Mouse (Mus musculus): ENCODE results near the gene Krt4. TPM values are rescaled to one million over a fixed set of nuclear protein-coding genes. Genes with fewer than 3 reads are reported as not detected.

Gene Krt4
- not detected in 2 replicates for total RNA-seq (2014; rRNA removed)
- polyA plus RNA-seq (2015; fragmentation: Nextera tagmentation; extraction: Ambion mirVana): not detected in 2 replicates

DNA sequence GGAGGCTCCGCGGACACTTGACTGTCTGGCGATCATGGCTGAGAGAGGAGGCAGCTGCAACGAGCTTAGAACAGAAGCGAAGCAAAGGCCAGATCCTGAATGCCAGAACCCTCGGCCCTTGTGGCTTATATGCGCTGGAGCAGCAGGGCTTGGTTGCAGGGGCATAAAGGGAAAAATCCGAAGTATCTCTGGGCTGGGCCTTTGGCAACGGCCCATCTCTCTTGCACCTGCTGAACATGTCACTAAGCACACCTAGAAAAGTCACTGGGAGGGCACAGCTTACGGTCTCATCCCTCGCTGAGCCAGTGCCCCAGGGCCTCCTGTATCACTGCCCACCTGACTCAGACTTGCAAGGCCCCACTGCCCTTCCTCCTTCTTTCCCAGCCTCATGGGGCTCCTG, at the start of gene Krt4:
Krt4 (minus strand) TSS at position 101 of the 400 bp plus-strand sequence.
- Histone ChIP-seq H3K36me3 (ENCODE audit: insufficient read depth, low read length) (no peaks in the 10 kb centered on the region), H3K4me2 (ENCODE audit: low read depth, low read length) (no peak within 1 kb of the TSS), H3K27me3 (ENCODE audit: insufficient read depth, low read length) (no peaks in the 10 kb centered on the region; the same call in 1 of the 2 replicates), H3K4me1 (ENCODE audit: insufficient read depth, low read length) (0 out of 2 replicates have a peak, but pooled peaks cover 3% of the 10 kb centered on the region), H3K27ac (no peak within 1 kb of the TSS), H3K9ac (replicated peaks; ENCODE audit: low read length) (no peak within 1 kb of the TSS), H3K9me3 (ENCODE audit: low read length) (no peaks in the 10 kb centered on the region), H3K4me3 (ENCODE audit: low read length) (no peak within 1 kb of the TSS)
- DNase-seq (ENCODE audit: low spot score) (no peak), ATAC-seq (no peak)
- TF ChIP-seq CTCF (IDR thresholded peaks at IDR 0.05; ENCODE audit: low read depth): no peak
- 85% methylated on average over 11 of the region's 11 CpGs for WGBS

DNA sequence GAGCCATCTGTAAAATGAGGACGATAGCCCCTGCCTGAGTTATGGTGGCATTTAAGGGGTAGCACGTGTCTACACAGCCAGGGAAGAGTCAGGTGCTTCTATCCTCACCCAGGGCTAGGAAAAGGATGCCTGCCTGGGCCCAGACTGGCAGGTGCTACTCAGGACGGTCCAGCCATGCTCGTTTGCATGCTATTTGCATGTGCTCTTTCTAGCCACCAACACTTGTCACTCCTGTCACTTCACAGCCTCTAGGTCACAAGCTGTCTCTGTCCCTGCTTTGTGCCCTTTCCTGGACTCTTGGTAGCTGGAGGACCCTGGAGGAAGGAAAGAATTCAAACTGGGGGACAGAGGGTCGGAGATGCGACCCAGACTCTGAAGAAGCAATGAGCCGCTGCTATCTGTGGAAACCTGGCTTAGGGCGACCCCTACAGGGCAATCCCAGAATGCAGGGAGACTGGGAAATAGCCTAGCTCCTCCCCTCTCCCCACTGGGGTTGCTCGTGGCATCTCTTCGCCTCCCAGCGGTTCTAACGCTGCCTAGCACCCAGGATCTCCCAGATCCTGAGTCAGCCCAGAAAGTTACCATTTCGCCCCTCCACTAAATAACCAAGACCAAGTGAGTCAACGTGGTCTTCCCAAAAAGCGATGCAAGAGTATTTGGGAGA, 49.0 kb upstream of the Krt4 start:
- H3K9me3 ChIP-seq (ENCODE audit: low read length): no peaks in the 10 kb centered on the region
- H3K27ac ChIP-seq: no peak overlapping the region
- ATAC-seq: peak; percentile 87
- H3K4me3 ChIP-seq (ENCODE audit: low read length): no peak overlapping the region
- H3K4me1 ChIP-seq (ENCODE audit: insufficient read depth, low read length): no peaks in the 10 kb centered on the region
- no peaks in the 10 kb centered on the region for H3K36me3 ChIP-seq (ENCODE audit: insufficient read depth, low read length)
- H3K27me3 ChIP-seq (ENCODE audit: insufficient read depth, low read length): no peaks in the 10 kb centered on the region
- peak; percentile 97 for DNase-seq (ENCODE audit: low spot score)
- no peak overlapping the region for H3K4me2 ChIP-seq (ENCODE audit: low read depth, low read length)
- WGBS: 11% methylated on average over 15 of the region's 15 CpGs
- no peak overlapping the region for H3K9ac ChIP-seq (replicated peaks; ENCODE audit: low read length)
- TF ChIP-seq CTCF (IDR thresholded peaks at IDR 0.05; ENCODE audit: low read depth): peak; percentile 99

GRCm38 (mm10) chr15:101970536-101970935, 46.0 kb upstream of the Krt4 start:
- TF ChIP-seq CTCF (IDR thresholded peaks at IDR 0.05; ENCODE audit: low read depth): peak; percentile 85
- no peaks in the 10 kb centered on the region for H3K27me3 ChIP-seq (ENCODE audit: insufficient read depth, low read length)
- ATAC-seq: no peak; the same call in 1 of the 2 replicates
- H3K4me3 ChIP-seq (ENCODE audit: low read length): no peak overlapping the region
- no peaks in the 10 kb centered on the region for H3K9me3 ChIP-seq (ENCODE audit: low read length)
- 8% methylated on average over 3 of the region's 6 CpGs for WGBS
- DNase-seq (ENCODE audit: low spot score): peak; percentile 74
- H3K9ac ChIP-seq (replicated peaks; ENCODE audit: low read length): no peak overlapping the region
- H3K27ac ChIP-seq: no peak overlapping the region
- no peak overlapping the region for H3K4me2 ChIP-seq (ENCODE audit: low read depth, low read length)
- H3K36me3 ChIP-seq (ENCODE audit: insufficient read depth, low read length): no peaks in the 10 kb centered on the region
- H3K4me1 ChIP-seq (ENCODE audit: insufficient read depth, low read length): no peaks in the 10 kb centered on the region

DNA sequence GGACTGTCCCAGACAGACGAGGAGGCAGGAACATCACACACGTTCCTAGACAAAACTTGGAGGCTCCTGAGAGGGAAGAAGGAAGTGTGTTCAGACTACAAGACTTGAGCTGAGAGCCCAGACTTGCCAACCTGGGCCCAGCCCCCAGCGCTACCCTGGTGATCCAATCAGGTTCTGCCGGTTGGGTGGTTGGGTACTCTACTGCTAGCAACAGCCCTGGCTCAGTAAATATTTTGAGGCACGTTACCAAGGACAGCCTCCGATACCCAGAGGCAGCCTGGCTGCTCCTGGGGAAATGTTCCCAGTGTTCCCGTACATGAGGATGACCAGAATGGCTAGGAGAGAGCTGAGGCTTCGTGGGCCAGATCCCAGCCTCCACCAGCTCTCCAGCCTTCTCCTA, 42.3 kb upstream of the Krt4 start:
- DNase-seq (ENCODE audit: low spot score) (no peak), ATAC-seq (no peak)
- Histone ChIP-seq H3K9ac (replicated peaks; ENCODE audit: low read length) (no peak overlapping the region), H3K36me3 (ENCODE audit: insufficient read depth, low read length) (no peaks in the 10 kb centered on the region), H3K27ac (no peak overlapping the region), H3K4me1 (ENCODE audit: insufficient read depth, low read length) (no peaks in the 10 kb centered on the region), H3K4me2 (ENCODE audit: low read depth, low read length) (no peak overlapping the region), H3K4me3 (ENCODE audit: low read length) (no peak overlapping the region), H3K9me3 (ENCODE audit: low read length) (no peaks in the 10 kb centered on the region), H3K27me3 (ENCODE audit: insufficient read depth, low read length) (no peaks in the 10 kb centered on the region)
- TF ChIP-seq CTCF (IDR thresholded peaks at IDR 0.05; ENCODE audit: low read depth): no peak
- WGBS: 82% methylated on average over 8 of the region's 8 CpGs

DNA sequence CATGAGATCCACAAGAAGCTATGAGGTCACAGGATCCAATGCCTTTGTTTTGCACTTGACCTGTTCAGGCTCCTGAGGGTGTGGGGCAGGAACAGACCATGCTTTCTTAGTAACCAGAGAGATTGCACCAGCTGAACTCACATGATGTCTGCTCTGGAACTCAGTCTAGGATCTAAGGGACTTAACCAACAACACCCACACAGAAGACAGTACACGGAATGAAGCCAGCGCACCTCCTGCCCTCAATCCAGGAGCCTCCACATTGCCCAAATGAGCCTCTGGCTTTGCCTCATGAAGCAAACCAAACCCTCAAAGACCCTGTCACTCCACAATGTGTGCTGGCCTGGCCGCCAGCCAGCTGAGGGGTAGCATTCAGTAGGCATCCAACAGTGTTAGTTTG, 34.4 kb upstream of the Krt4 start:
- Histone ChIP-seq H3K4me2 (ENCODE audit: low read depth, low read length) (no peak overlapping the region), H3K4me3 (ENCODE audit: low read length) (no peak overlapping the region), H3K4me1 (ENCODE audit: insufficient read depth, low read length) (no peaks in the 10 kb centered on the region), H3K9ac (replicated peaks; ENCODE audit: low read length) (no peak overlapping the region), H3K9me3 (ENCODE audit: low read length) (no peaks in the 10 kb centered on the region), H3K27ac (no peak overlapping the region), H3K27me3 (ENCODE audit: insufficient read depth, low read length) (no peaks in the 10 kb centered on the region), H3K36me3 (ENCODE audit: insufficient read depth, low read length) (no peaks in the 10 kb centered on the region)
- 81% methylated on average over 3 of the region's 3 CpGs for WGBS
- no peak for TF ChIP-seq CTCF (IDR thresholded peaks at IDR 0.05; ENCODE audit: low read depth)
- DNase-seq (ENCODE audit: low spot score) (no peak), ATAC-seq (no peak)

DNA sequence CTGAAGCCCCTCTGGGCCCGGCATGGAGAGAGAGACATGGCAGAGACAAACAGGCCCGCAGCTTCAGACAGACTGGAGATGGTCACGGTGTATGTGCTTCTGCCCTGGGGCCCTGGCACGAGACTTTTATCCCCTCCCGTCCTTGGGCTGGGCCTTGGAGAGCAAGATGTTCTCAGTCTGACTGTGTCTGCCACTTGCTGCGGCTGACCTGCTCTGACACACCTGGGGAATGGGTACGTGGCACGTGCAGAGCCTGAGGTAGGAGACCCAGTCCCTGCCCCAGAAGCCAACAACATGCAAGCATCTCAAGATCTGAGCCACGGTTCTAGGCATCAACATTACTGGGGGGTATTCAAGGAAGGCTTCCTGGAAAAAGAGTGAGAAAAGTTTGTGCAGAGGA, 29.7 kb upstream of the Krt4 start, which contains the start of gene Krt78:
Krt78 (minus strand) TSS at position 101 of the 400 bp plus-strand sequence.
- Histone ChIP-seq H3K4me1 (ENCODE audit: insufficient read depth, low read length) (no peaks in the 10 kb centered on the region), H3K4me2 (ENCODE audit: low read depth, low read length) (no peak within 1 kb of the TSS), H3K4me3 (ENCODE audit: low read length) (no peak within 1 kb of the TSS), H3K36me3 (ENCODE audit: insufficient read depth, low read length) (no peaks in the 10 kb centered on the region), H3K27me3 (ENCODE audit: insufficient read depth, low read length) (no peaks in the 10 kb centered on the region), H3K27ac (no peak within 1 kb of the TSS), H3K9me3 (ENCODE audit: low read length) (no peaks in the 10 kb centered on the region), H3K9ac (replicated peaks; ENCODE audit: low read length) (no peak within 1 kb of the TSS)
- DNase-seq (ENCODE audit: low spot score) (no peak), ATAC-seq (no peak)
- no peak for TF ChIP-seq CTCF (IDR thresholded peaks at IDR 0.05; ENCODE audit: low read depth)
- 81% methylated on average over 9 of the region's 9 CpGs for WGBS
